Mouse (Mus musculus) forebrain, embryonic 10.5 days (tissue): ENCODE data around the gene Cox7a2l. TPM values are rescaled to one million over a fixed set of nuclear protein-coding genes. Genes with fewer than 3 reads are reported as not detected.

Source experiments
- DNase-seq: peaks from one replicate; pipeline ENCODE4 v3.0.0-alpha.2; 2017; ENCODE audit warnings: low spot score; ENCODE audit errors: extremely low spot score
- H3K27ac ChIP-seq: fragments of 300-500 bp; sonication (generic); 2 replicates; pipeline ENCODE4 v1.5.1; 2016; ENCODE audit warnings: mild to moderate bottlenecking
- H3K27me3 ChIP-seq: fragments of 300-500 bp; sonication (generic); 2 replicates; pipeline ENCODE4 v1.6.1; 2016; ENCODE audit warnings: mild to moderate bottlenecking; ENCODE audit not compliant: poor library complexity, severe bottlenecking
- H3K36me3 ChIP-seq: fragments of 300-500 bp; sonication (generic); replicated peaks from 2 replicates; pipeline ENCODE4 v1.6.1; 2016; ENCODE audit warnings: mild to moderate bottlenecking, moderate library complexity
- H3K4me1 ChIP-seq: fragments of 300-500 bp; sonication (generic); 2 replicates; pipeline ENCODE4 v1.6.1; 2016
- H3K4me3 ChIP-seq: fragments of 300-500 bp; sonication (generic); 2 replicates; pipeline ENCODE4 v1.5.1; 2016; ENCODE audit warnings: mild to moderate bottlenecking, moderate library complexity
- H3K9me3 ChIP-seq: fragments of 300-500 bp; sonication (generic); 2 replicates; pipeline ENCODE4 v1.6.1; 2016; ENCODE audit warnings: mild to moderate bottlenecking, moderate library complexity
- WGBS: fragments of 180-500 bp; shearing (Covaris S2); methylation state at CpG from one replicate; pipeline ENCODE4 v1.1.7; 2016; 5-methylcytosine and 5-hydroxymethylcytosine counted together
- polyA plus RNA-seq: library from polyadenylated mRNA; unstranded; fragments of >200 nt; fragmentation: Nextera tagmentation; extraction: Ambion mirVana; gene quantifications from 2 replicates; pipeline ENCODE4 v1.2.1, GENCODE M21; 2016

The Cox7a2l gene
- polyA plus RNA-seq, 1 experiment from 2014 or later, result 131 TPM

GRCm38 (mm10) chr17:83477089-83477488, 40.0 kb downstream of the Cox7a2l start:
- Histone ChIP-seq H3K9me3 (no peaks in the 10 kb centered on the region), H3K27ac (no peak overlapping the region), H3K4me3 (no peak overlapping the region), H3K36me3 (peaks cover 96% of the 10 kb centered on the region), H3K27me3 (no peaks in the 10 kb centered on the region), H3K4me1 (no peaks in the 10 kb centered on the region)
- WGBS, result 96% methylated on average over 12 of the region's 12 CpGs
- DNase-seq, result no peak

- no peak overlapping the region for H3K4me3 ChIP-seq
- peaks cover 92% of the 10 kb centered on the region for H3K36me3 ChIP-seq
- 89% methylated on average over 2 of the region's 2 CpGs for WGBS
These were observed 47.5 kb downstream of the Cox7a2l start for GRCm38 (mm10) chr17:83469586-83469985.

GRCm38 (mm10) chr17:83466697-83467251, 50.4 kb downstream of the Cox7a2l start:
- no peaks in the 10 kb centered on the region for H3K9me3 ChIP-seq
- H3K4me3 ChIP-seq, result no peak overlapping the region
- no peaks in the 10 kb centered on the region for H3K27me3 ChIP-seq
- DNase-seq, result no peak
- WGBS, result 92% methylated on average over 6 of the region's 6 CpGs
- peaks cover 88% of the 10 kb centered on the region for H3K36me3 ChIP-seq
- no peaks in the 10 kb centered on the region for H3K4me1 ChIP-seq
- no peak overlapping the region for H3K27ac ChIP-seq

More at GRCm38 (mm10) chr17:83469586-83469985, 47.5 kb downstream of the Cox7a2l start:
- Histone ChIP-seq H3K27ac (no peak overlapping the region), H3K9me3 (no peaks in the 10 kb centered on the region), H3K27me3 (no peaks in the 10 kb centered on the region), H3K4me1 (no peaks in the 10 kb centered on the region)
- DNase-seq, result no peak

- Histone ChIP-seq H3K4me3 (no peak overlapping the region), H3K27ac (no peak overlapping the region), H3K4me1 (no peaks in the 10 kb centered on the region), H3K36me3 (peaks cover 88% of the 10 kb centered on the region), H3K9me3 (no peaks in the 10 kb centered on the region), H3K27me3 (no peaks in the 10 kb centered on the region)
- DNase-seq, result no peak
- WGBS, result 91% methylated on average over 5 of the region's 5 CpGs
These were observed 51.2 kb downstream of the Cox7a2l start for GRCm38 (mm10) chr17:83465969-83466368.

GRCm38 (mm10) chr17:83457271-83457670, 59.9 kb downstream of the Cox7a2l start:
- Histone ChIP-seq H3K4me3 (no peak overlapping the region), H3K36me3 (peaks cover 94% of the 10 kb centered on the region), H3K4me1 (no peaks in the 10 kb centered on the region), H3K27ac (no peak overlapping the region), H3K9me3 (no peaks in the 10 kb centered on the region), H3K27me3 (no peaks in the 10 kb centered on the region)
- no peak for DNase-seq
- WGBS, result 98% methylated on average over 1 of the region's 1 CpGs

GRCm38 (mm10) chr17:83453587-83453986, 63.5 kb downstream of the Cox7a2l start:
- Histone ChIP-seq H3K27me3 (no peaks in the 10 kb centered on the region), H3K9me3 (no peaks in the 10 kb centered on the region), H3K4me1 (no peaks in the 10 kb centered on the region), H3K27ac (no peak overlapping the region), H3K36me3 (peaks cover 95% of the 10 kb centered on the region), H3K4me3 (no peak overlapping the region)
- DNase-seq, result no peak
- 93% methylated on average over 5 of the region's 5 CpGs for WGBS

GRCm38 (mm10) chr17:83452451-83452850, 64.7 kb downstream of the Cox7a2l start:
- Histone ChIP-seq H3K27ac (no peak overlapping the region), H3K36me3 (peaks cover 92% of the 10 kb centered on the region)
- no peak for DNase-seq

More at GRCm38 (mm10) chr17:83452451-83452850, 64.7 kb downstream of the Cox7a2l start:
- WGBS, result 95% methylated on average over 8 of the region's 8 CpGs
- Histone ChIP-seq H3K27me3 (no peaks in the 10 kb centered on the region), H3K4me3 (no peak overlapping the region), H3K9me3 (no peaks in the 10 kb centered on the region), H3K4me1 (no peaks in the 10 kb centered on the region)

Other genes with a start within 250 kb of the Cox7a2l start
- gene Eml4, start 166.4 kb downstream of the Cox7a2l start, polyA plus RNA-seq, result 40.6 and 41.6 TPM in 2 replicates
- gene Kcng3, start 114.6 kb upstream of the Cox7a2l start, polyA plus RNA-seq, result not detected in 2 replicates
- gene Mta3, start 188.8 kb upstream of the Cox7a2l start, polyA plus RNA-seq, result 31.8 and 34.0 TPM in 2 replicates